Mouse (Mus musculus) left cerebral cortex, postnatal 14 days (tissue): Measurements from ENCODE around the gene Olfr141. TPM values are rescaled to one million over a fixed set of nuclear protein-coding genes. Genes with fewer than 3 reads are reported as not detected.
A peak's percentile ranks its signal among the peaks of the same experiment; 100 is the strongest.

Source experiments
- DNase-seq, 2 experiments: peaks; one replicate each; pipeline ENCODE4 v3.0.0; 2021 to 2022; ENCODE audit warnings: low spot score in 2 of 2, mixed read lengths in 1 of 2
- intact Hi-C: fragments of 180-260 bp; cut with DNase I; formaldehyde crosslinking; loops from one replicate; pipeline ENCODE4 v1.15.1; 2025
- long read RNA-seq, 2 experiments: library from polyadenylated mRNA; stranded (forward); transcript quantifications; one replicate each; pipeline ENCODE4 v2.0.0; 2021
- total RNA-seq, 2 experiments: library from RNA; stranded (reverse); gene quantifications; 2 replicates each; pipeline ENCODE4 v1.2.3; 2021

Olfr141 gene
- total RNA-seq, result not detected
- long read RNA-seq, experiment 1, result 0 reads
- long read RNA-seq, experiment 2, result 0 reads

DNA sequence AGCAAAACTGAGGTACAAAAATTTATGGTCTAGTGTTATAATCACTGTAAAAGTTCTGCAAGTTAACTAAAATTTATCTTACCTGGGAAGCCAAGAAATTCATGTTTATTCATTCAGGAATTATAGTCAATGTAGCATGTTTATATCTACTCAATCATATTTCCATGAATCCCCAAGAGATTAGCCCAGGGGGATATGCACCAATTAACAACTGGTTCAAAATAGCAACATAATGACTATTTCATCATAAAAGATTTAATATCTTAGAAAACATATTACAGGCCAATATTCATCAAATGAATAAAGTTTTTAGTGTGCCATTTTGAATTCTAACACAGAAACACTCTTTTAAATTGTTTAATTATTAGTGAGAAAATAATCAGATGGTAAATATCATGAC, at the start of gene Olfr141:
TSS of gene Olfr141 (minus strand) at position 101 of the 400 bp plus-strand sequence.
- intact Hi-C loops, result no loop called here
- DNase-seq, result no peak

DNA sequence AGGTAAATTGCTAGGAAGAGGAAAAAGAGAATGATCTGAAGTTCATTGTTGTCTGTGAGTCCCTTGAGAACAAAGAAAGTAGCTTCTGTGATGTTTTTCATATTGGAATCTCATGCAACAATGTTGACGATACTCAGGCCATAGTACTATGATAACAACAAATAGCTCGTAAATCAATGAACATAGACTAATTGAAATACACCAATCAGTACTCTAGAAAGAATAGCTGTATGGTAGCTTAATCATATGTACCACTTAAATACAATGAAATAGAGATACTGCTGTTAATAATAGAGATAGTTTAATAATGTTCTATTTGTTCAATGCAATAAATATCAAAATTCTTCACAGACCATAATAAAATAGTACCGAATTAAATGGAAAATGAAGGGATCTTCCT, 41.8 kb upstream of the Olfr141 start, which contains the start of gene Olfr1095:
TSS of gene Olfr1095 (minus strand) at position 101 of the 400 bp plus-strand sequence.
- intact Hi-C loops, result no loop called here
- no peak for DNase-seq

- intact Hi-C loops, result no loop called here
- DNase-seq, result no peak
Measured at GRCm38 (mm10) chr2:86824363-86824762, 14.5 kb upstream of the Olfr141 start, which contains the start of gene Olfr1094. Gene Olfr1094, plus strand, starts transcription at chr2:86824663.

- DNase-seq, result no peak
- intact Hi-C loops, result no loop called here
Measured at GRCm38 (mm10) chr2:86782179-86782578, 27.6 kb downstream of the Olfr141 start, which contains the start of gene Olfr1093. Gene Olfr1093, plus strand, starts transcription at chr2:86782479.

- DNase-seq, result peak in 1 of 2 experiments; percentile 0
- intact Hi-C loops, result no loop called here
Measured at GRCm38 (mm10) chr2:86761050-86761449, 48.8 kb downstream of the Olfr141 start.

GRCm38 (mm10) chr2:86758893-86759292, 50.9 kb downstream of the Olfr141 start, which contains the start of gene Olfr1090:
Gene Olfr1090, minus strand, starts transcription at chr2:86758993.
- no peak for DNase-seq
- intact Hi-C loops, result no loop called here

Other genes starting within 250 kb of the Olfr141 start
- gene Olfr1082, start 211.1 kb downstream of the Olfr141 start, total RNA-seq, result not detected
- gene Olfr1084, start 170.3 kb downstream of the Olfr141 start, total RNA-seq, result not detected
- not detected for gene Olfr1085, start 148.0 kb downstream of the Olfr141 start, total RNA-seq
- gene Olfr1086, start 129.9 kb downstream of the Olfr141 start, total RNA-seq, result not detected
- not detected for gene Olfr1087, start 111.6 kb downstream of the Olfr141 start, total RNA-seq
- gene Olfr1089, start 76.3 kb downstream of the Olfr141 start, total RNA-seq, result not detected
- not detected for gene Olfr1090, start 51.0 kb downstream of the Olfr141 start, total RNA-seq
- gene Olfr1093, start 27.5 kb downstream of the Olfr141 start, total RNA-seq, result not detected
- not detected for gene Olfr1094, start 14.6 kb upstream of the Olfr141 start, total RNA-seq
- gene Olfr1095, start 41.7 kb upstream of the Olfr141 start, total RNA-seq, result not detected
- not detected for gene Gm13723, start 64.8 kb upstream of the Olfr141 start, total RNA-seq
- not detected for gene Olfr1097, start 82.2 kb upstream of the Olfr141 start, total RNA-seq
- not detected for gene Olfr1098, start 114.5 kb upstream of the Olfr141 start, total RNA-seq
- gene Olfr1099, start 150.7 kb upstream of the Olfr141 start, total RNA-seq, result not detected
- gene Olfr1100, start 169.9 kb upstream of the Olfr141 start, total RNA-seq, result not detected
- not detected for gene Olfr1101, start 181.2 kb upstream of the Olfr141 start, total RNA-seq
- not detected for gene Olfr1102, start 188.4 kb upstream of the Olfr141 start, total RNA-seq
- gene Olfr1104, start 217.1 kb upstream of the Olfr141 start, total RNA-seq, result not detected
- not detected for gene Olfr1105, start 226.5 kb upstream of the Olfr141 start, total RNA-seq
- not detected for gene Olfr1106, start 242.3 kb upstream of the Olfr141 start, total RNA-seq